Mouse (Mus musculus) G1E (cell line): ENCODE results near the gene Ifi205.

Experiments used
- CTCF ChIP-seq: IDR thresholded peaks from 2 replicates; pipeline ENCODE4 v1.5.1; 2012; ENCODE audit warnings: low read depth, low read length, inconsistent platforms, mixed read lengths
- GATA1 ChIP-seq: IDR thresholded peaks from 2 replicates; pipeline ENCODE4 v1.6.1; 2012; ENCODE audit warnings: borderline replicate concordance, low read length, inconsistent platforms, mixed read lengths
- POLR2AphosphoS5 ChIP-seq: IDR thresholded peaks from 2 replicates; pipeline ENCODE4 v1.6.1; 2012; ENCODE audit warnings: low read depth, low read length, inconsistent platforms; ENCODE audit not compliant: insufficient replicate concordance
- TAL1 ChIP-seq: conservative IDR thresholded peaks from 2 replicates; pipeline ENCODE4 v1.6.1; 2012; ENCODE audit warnings: low read depth, low read length, inconsistent platforms, mixed read lengths

- TF ChIP-seq CTCF (no peak), POLR2AphosphoS5 (no peak), GATA1 (no peak), TAL1 (no peak)
Observed at GRCm38 (mm10) chr1:174048893-174049292, 17.3 kb upstream of the Ifi205 start, which contains the start of gene Olfr432.
